Mouse (Mus musculus) forebrain, embryonic 16.5 days (tissue): ENCODE data around the gene Hist1h2ai. TPM values are rescaled to one million over a fixed set of nuclear protein-coding genes. Genes with fewer than 3 reads are reported as not detected.
A peak's percentile ranks its signal among the peaks of the same experiment; 100 is the strongest.
"Not testable (repeated sequence)": the region's sequence is repeated elsewhere in the genome, so short reads cannot be mapped to it uniquely, and the experiment has no call there.

ENCODE experiments used
- ATAC-seq: fragments of 200-750 bp; cut with Nextera tagmentation; 2 replicates; pipeline ENCODE4 v1.8.0; 2017; ENCODE audit warnings: mild to moderate bottlenecking, moderate library complexity
- H3K27ac ChIP-seq: fragments of 300-500 bp; sonication (generic); 2 replicates; pipeline ENCODE4 v1.5.1; 2014; ENCODE audit warnings: low read length, control low read depth
- H3K27me3 ChIP-seq: fragments of 300-500 bp; sonication (generic); replicated peaks from 2 replicates; pipeline ENCODE4 v1.6.1; 2014; ENCODE audit warnings: low read length; ENCODE audit not compliant: control insufficient read depth, insufficient read depth
- H3K36me3 ChIP-seq: fragments of 300-500 bp; sonication (generic); 2 replicates; pipeline ENCODE4 v1.6.1; 2014; ENCODE audit not compliant: control insufficient read depth, insufficient read depth
- H3K4me1 ChIP-seq: fragments of 300-500 bp; sonication (generic); replicated peaks from 2 replicates; pipeline ENCODE4 v1.6.1; 2014; ENCODE audit warnings: low read length; ENCODE audit not compliant: control insufficient read depth, insufficient read depth
- H3K4me2 ChIP-seq: fragments of 300-500 bp; sonication (generic); 2 replicates; pipeline ENCODE4 v1.6.1; 2014; ENCODE audit warnings: mild to moderate bottlenecking, low read length, control low read depth
- H3K4me3 ChIP-seq: fragments of 300-500 bp; sonication (generic); replicated peaks from 2 replicates; pipeline ENCODE4 v1.5.1; 2014; ENCODE audit warnings: mild to moderate bottlenecking, low read length, control low read depth
- H3K9ac ChIP-seq: fragments of 300-500 bp; sonication (generic); replicated peaks from 2 replicates; pipeline ENCODE4 v1.6.1; 2014; ENCODE audit warnings: low read depth, low read length, control low read depth
- H3K9me3 ChIP-seq: fragments of 300-500 bp; sonication (generic); 2 replicates; pipeline ENCODE4 v1.6.1; 2016; ENCODE audit warnings: low read length; ENCODE audit not compliant: control insufficient read depth
- WGBS: fragments of 180-500 bp; shearing (Covaris S2); extraction: QIAGEN DNeasy Blood & Tissue Kit; methylation state at CpG from one replicate; pipeline ENCODE4 v1.1.7; 2014; 5-methylcytosine and 5-hydroxymethylcytosine counted together
- polyA plus RNA-seq: library from polyadenylated mRNA; unstranded; fragments of >200 nt; fragmentation: Nextera tagmentation; extraction: Ambion mirVana; gene quantifications from 2 replicates; pipeline ENCODE4 v1.2.1, GENCODE M21; 2015

Gene Hist1h2ai
- polyA plus RNA-seq = 12.5 and 20.8 TPM in 2 replicates

DNA sequence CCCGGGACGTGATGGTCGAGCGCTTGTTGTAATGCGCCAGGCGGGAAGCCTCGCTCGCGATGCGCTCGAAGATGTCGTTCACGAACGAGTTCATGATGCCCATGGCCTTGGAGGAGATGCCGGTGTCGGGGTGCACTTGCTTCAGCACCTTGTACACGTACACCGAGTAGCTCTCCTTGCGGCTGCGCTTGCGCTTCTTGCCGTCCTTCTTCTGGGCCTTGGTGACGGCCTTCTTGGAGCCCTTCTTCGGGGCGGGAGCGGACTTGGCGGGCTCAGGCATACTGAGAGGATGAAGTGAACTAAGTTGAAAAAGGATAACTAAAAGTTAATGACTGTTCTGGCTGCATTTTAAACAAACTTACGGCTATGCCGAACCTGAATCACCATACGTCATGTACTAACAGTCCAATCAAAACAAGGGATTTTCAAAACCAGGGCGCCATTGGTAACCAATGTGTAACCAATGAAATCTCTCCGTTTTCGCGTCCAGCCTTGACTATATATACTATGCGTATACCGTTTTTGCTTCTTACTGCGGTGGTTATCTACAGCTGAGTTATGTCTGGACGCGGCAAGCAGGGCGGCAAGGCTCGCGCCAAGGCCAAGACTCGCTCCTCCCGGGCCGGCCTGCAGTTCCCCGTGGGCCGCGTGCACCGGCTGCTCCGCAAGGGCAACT, at the start of gene Hist1h2ai, which contains the start of gene Hist1h2bl:
Gene Hist1h2ai, plus strand, starts transcription at position 559 of the 676 bp plus-strand sequence.
Gene Hist1h2bl, minus strand, starts transcription at position 280 of the 676 bp plus-strand sequence.
- peak; percentile 94 for ATAC-seq
- H3K27ac ChIP-seq = peak within 1 kb of the TSS; percentile 97
- peak within 1 kb of the TSS; percentile 54 for H3K4me3 ChIP-seq
- H3K27me3 ChIP-seq, H3K36me3 ChIP-seq, H3K9me3 ChIP-seq: not testable (repeated sequence)
- WGBS = under 1% methylated on average over 25 of the region's 50 CpGs
- H3K4me2 ChIP-seq = peak within 1 kb of the TSS; percentile 98
- H3K9ac ChIP-seq = peak within 1 kb of the TSS; percentile 71
- H3K4me1 ChIP-seq = peaks cover 25% of the 10 kb centered on the region

DNA sequence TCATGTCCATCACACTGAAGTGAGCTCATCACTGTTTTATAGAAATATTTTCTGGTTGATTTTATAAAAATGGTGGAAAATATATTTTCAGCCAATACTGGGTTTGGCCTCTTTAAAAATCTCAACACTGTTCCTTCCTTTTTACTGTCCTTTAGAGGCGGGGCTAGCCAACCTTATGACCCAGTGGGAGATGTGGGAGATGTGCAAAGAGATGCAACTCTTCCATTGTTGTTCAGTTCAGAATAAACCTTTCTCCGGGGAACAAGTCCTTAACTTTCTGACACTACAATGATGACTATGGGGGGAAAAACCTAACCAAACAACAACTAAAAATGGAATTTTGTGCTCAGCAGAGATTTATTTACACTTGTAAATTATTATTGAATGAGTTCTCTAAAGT, 38.9 kb upstream of the Hist1h2ai start, which contains the start of gene Olfr1360:
Gene Olfr1360, minus strand, starts transcription at position 101 of the 400 bp plus-strand sequence.
- H3K4me3 ChIP-seq = no peak within 1 kb of the TSS
- H3K36me3 ChIP-seq = no peaks in the 10 kb centered on the region
- ATAC-seq = no peak
- no peak within 1 kb of the TSS for H3K4me2 ChIP-seq
- no peaks in the 10 kb centered on the region for H3K9me3 ChIP-seq
- no peaks in the 10 kb centered on the region for H3K4me1 ChIP-seq
- H3K9ac ChIP-seq = no peak within 1 kb of the TSS
- H3K27ac ChIP-seq = no peak within 1 kb of the TSS
- no peaks in the 10 kb centered on the region for H3K27me3 ChIP-seq
- 85% methylated on average over 2 of the region's 2 CpGs for WGBS

DNA sequence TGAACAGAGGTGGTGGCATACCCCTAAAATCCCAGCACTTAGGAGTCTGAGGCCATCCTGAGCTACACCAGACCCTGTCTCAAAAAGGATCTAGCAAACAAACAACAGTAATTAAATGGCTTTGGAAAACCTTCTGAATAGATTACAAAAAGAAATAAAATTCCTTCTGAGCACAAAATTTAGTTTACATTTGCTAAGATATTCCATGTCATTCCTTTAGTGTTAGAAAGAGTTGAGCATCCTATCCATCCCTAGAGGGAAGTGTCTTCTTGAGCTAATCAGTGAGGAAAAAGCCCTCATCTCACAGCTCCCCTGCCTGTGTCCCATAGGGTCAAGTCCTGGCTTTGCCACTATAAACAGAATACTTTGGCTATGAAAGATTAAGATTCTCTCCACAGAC, 18.4 kb upstream of the Hist1h2ai start, which contains the start of gene Olfr1359:
Gene Olfr1359, plus strand, starts transcription at position 301 of the 400 bp plus-strand sequence.
- no peaks in the 10 kb centered on the region for H3K4me1 ChIP-seq
- H3K9me3 ChIP-seq = no peaks in the 10 kb centered on the region
- no peak for ATAC-seq
- H3K27ac ChIP-seq = no peak within 1 kb of the TSS
- H3K4me2 ChIP-seq = no peak within 1 kb of the TSS
- H3K9ac ChIP-seq = no peak within 1 kb of the TSS
- H3K4me3 ChIP-seq = no peak within 1 kb of the TSS
- H3K27me3 ChIP-seq = no peaks in the 10 kb centered on the region
- H3K36me3 ChIP-seq = no peaks in the 10 kb centered on the region

DNA sequence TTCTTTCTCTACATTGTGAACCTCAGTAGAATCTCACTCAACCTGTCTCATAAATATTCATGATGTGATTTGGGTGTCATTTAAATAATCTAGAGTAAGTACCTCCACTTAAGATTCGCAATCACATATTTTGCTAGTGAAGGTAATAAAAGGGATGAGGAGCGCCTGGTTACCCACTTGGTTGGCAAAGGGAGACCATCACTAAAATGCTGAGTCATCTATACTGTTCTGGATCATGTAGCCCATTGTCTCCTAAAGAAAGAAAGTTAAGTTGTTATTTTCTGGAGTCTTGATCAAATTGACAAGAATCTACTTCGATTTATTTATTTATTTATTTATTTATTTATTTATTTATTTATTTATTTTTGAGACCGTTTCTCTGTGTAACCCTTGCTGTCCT, 9.6 kb upstream of the Hist1h2ai start:
- no peak for ATAC-seq
- H3K27me3 ChIP-seq = no peaks in the 10 kb centered on the region
- no peak overlapping the region for H3K4me3 ChIP-seq
- no peak overlapping the region for H3K9ac ChIP-seq
- no peak overlapping the region for H3K27ac ChIP-seq
- H3K36me3 ChIP-seq = no peaks in the 10 kb centered on the region
- H3K4me1 ChIP-seq = 0 out of 2 replicates have a peak, but pooled peaks cover 3% of the 10 kb centered on the region
- no peaks in the 10 kb centered on the region for H3K9me3 ChIP-seq
- no peak overlapping the region for H3K4me2 ChIP-seq
- WGBS = 77% methylated on average over 4 of the region's 4 CpGs

DNA sequence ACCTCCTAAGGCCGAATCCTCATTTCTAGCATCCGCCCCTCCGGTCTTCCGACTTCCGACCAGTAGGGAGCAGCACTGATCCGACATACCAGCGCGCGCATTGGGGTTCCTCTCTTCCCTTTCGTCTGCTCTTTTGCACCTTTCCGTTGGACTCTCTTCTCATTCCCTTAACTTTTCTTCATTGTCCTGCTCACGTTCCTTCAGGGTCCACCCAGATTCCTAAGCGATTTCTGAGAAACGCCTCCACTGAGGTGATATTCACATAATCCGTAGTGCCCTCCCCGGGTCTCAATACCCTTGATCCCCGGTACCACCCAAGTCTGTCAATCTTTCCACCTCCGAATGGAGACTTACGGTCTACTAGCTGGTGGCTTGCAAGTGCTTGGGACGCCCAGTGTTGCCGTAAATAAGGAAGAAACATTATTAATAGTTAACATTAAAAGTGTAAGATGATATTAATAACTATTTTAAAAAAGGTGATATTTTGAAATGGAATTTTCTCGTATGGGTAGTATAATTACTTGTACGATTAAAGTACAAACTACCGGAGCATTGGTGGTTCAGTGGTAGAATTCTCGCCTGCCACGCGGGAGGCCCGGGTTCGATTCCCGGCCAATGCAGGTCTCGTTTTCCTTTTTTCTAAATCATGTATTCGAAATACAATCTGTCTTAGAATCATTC, 6.1 kb upstream of the Hist1h2ai start:
- WGBS = under 1% methylated on average over 32 of the region's 32 CpGs
- no peaks in the 10 kb centered on the region for H3K36me3 ChIP-seq
- peak overlapping the region; percentile 50 for H3K4me2 ChIP-seq
- ATAC-seq = peak; percentile 85
- no peaks in the 10 kb centered on the region for H3K27me3 ChIP-seq
- H3K27ac ChIP-seq = peak overlapping the region; percentile 84
- H3K9ac ChIP-seq = peak overlapping the region; percentile 58
- H3K4me3 ChIP-seq = peak overlapping the region; percentile 78
- H3K9me3 ChIP-seq = no peaks in the 10 kb centered on the region
- peaks cover 7% of the 10 kb centered on the region for H3K4me1 ChIP-seq

DNA sequence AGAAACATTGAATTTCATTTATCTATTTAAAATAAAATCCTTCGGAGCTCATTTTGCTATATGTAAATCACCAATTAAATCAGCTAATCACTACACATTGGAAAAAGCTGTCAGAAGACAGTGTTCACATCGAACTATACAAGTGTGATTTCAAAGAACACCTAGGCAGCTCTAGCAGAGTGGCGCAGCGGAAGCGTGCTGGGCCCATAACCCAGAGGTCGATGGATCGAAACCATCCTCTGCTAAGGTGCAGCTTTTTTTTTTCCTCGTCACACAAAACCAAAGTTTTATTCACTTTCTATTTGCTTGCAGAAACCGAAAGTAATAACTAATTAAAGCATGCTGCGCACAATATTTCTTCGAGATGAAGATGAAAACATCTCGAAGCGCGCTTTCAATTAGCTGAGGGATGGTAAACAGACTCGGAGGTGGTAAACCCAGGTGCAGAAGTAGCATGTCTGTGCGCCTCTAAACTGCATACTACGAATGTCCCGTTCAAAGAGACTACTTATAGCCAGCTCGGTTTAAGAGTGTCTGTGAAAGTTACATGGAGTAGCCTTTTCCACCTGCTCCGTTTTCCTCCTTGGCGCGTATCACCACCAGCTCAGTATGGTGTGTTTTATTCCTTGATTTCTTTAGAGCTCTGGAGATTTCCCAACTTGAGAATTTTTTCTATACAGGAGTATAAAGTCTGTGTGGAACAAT, 5.2 kb upstream of the Hist1h2ai start:
- ATAC-seq = peak; percentile 85
- Histone ChIP-seq H3K36me3 (no peaks in the 10 kb centered on the region), H3K4me1 (peaks cover 11% of the 10 kb centered on the region), H3K4me2 (peak overlapping the region; percentile 72), H3K27me3 (no peaks in the 10 kb centered on the region), H3K9ac (peak overlapping the region; percentile 41), H3K4me3 (peak overlapping the region; percentile 50), H3K9me3 (no peaks in the 10 kb centered on the region), H3K27ac (no peak overlapping the region)
- WGBS = 2% methylated on average over 22 of the region's 22 CpGs

DNA sequence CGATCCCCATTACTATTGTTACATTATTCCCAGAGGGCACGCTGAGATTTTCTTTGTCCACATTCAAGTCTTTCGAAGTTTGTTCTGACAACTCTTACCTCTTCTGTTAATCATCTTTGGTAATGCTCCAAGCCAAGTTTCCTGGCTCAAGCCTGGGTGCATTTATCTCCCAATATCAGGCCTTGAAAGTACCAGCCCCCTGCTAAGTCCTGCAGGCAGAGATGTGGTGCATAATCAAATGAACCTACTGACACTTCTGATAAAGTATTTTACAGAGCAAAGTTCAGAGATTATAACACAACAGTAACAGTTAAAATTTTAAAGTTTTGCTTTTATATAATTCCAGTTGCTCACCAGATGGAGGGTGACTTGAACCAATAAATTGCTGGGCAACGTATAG, 4.5 kb upstream of the Hist1h2ai start:
- no peak for ATAC-seq
- peak overlapping the region; percentile 50 for H3K4me3 ChIP-seq
- H3K9me3 ChIP-seq = no peaks in the 10 kb centered on the region
- no peak overlapping the region for H3K9ac ChIP-seq
- no peak overlapping the region for H3K27ac ChIP-seq
- peak overlapping the region; percentile 72 for H3K4me2 ChIP-seq
- no peaks in the 10 kb centered on the region for H3K36me3 ChIP-seq
- H3K4me1 ChIP-seq = peaks cover 11% of the 10 kb centered on the region
- 17% methylated on average over 4 of the region's 4 CpGs for WGBS
- H3K27me3 ChIP-seq = no peaks in the 10 kb centered on the region

DNA sequence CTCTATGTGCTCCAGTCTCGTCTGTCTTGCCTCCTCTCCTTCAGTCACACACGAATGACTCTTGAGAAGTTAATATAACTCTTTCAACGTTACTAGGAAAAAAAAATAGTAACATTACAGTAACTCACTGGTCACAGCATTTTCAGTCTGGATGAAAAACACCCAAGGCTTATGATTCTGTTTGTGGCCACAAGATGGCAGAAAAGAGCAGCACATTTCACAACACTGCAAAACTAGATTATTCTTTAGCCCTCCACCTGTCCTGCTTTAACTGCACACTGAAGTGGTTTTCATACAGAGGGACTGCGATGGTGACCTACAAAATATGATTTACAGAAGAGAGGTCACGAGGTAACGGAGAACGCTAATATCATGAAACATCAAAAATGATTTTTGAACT, 1.5 kb upstream of the Hist1h2ai start:
- no peak for ATAC-seq
- WGBS = under 1% methylated on average over 7 of the region's 7 CpGs
- Histone ChIP-seq H3K9me3 (no peaks in the 10 kb centered on the region), H3K9ac (peak overlapping the region; percentile 55; the same call in 1 of the 2 replicates), H3K27ac (peak overlapping the region; percentile 79; the same call in 1 of the 2 replicates), H3K36me3 (no peaks in the 10 kb centered on the region), H3K4me1 (peaks cover 23% of the 10 kb centered on the region), H3K4me3 (peak overlapping the region; percentile 42), H3K27me3 (no peaks in the 10 kb centered on the region), H3K4me2 (peak overlapping the region; percentile 70)
